Mouse (Mus musculus) CH12.LX (cell line): ENCODE measurements at regions not wholly inside any gene's neighbourhood (a gene's known extent, or its start where the extent isn't known, plus 50 kb on each side); places are given as distances from the start of the nearest gene placed in this dataset.

Experiments
- DNase-seq: peaks from one replicate; pipeline ENCODE4 v3.0.0-alpha.2; 2013; ENCODE audit errors: extremely low read depth
- H3K27ac ChIP-seq: 2 replicates; pipeline ENCODE4 v1.5.1; 2012; ENCODE audit warnings: low read depth, mild to moderate bottlenecking, control low read depth, moderate library complexity; ENCODE audit not compliant: insufficient read depth
- H3K27me3 ChIP-seq: replicated peaks from 2 replicates; pipeline ENCODE3; 2012; ENCODE audit warnings: inconsistent platforms
- H3K36me3 ChIP-seq, 2 experiments: replicated peaks in 1 of 2; 2 replicates each; pipeline versions ENCODE3 to v1.6.1; 2012; ENCODE audit warnings: inconsistent platforms in 1 of 2, low read length in 1 of 2, mild to moderate bottlenecking in 1 of 2, mixed read lengths in 1 of 2, moderate library complexity in 1 of 2; ENCODE audit not compliant: control insufficient read depth in 1 of 2, insufficient read depth in 1 of 2
- H3K4me1 ChIP-seq, 2 experiments: 2 replicates each; pipeline ENCODE4 v1.6.1; 2012; ENCODE audit warnings: inconsistent platforms in 1 of 2, moderate library complexity in 1 of 2; ENCODE audit not compliant: insufficient read depth in 2 of 2, control insufficient read depth in 1 of 2
- H3K4me2 ChIP-seq: 2 replicates; pipeline ENCODE4 v1.6.1; 2012; ENCODE audit warnings: low read depth, mild to moderate bottlenecking, control low read depth; ENCODE audit not compliant: poor library complexity, insufficient read depth, severe bottlenecking
- H3K4me3 ChIP-seq, 3 experiments: fragments of 150-350 bp in 1 of 3; sonication (generic) in 1 of 3; replicated peaks in 1 of 3; 2 replicates each; pipeline versions ENCODE3 to v1.5.1; 2011 to 2012; ENCODE audit warnings: low read depth in 2 of 3, low read length in 2 of 3, mild to moderate bottlenecking in 2 of 3, moderate library complexity in 2 of 3, control low read depth in 1 of 3, improper control_type of control experiment in 1 of 3, inconsistent platforms in 1 of 3, mixed read lengths in 1 of 3; ENCODE audit not compliant: poor library complexity in 1 of 3
- H3K79me2 ChIP-seq: replicated peaks from 2 replicates; pipeline ENCODE4 v1.6.1; 2012; ENCODE audit warnings: mild to moderate bottlenecking, moderate library complexity; ENCODE audit not compliant: control insufficient read depth, poor library complexity, insufficient read depth, severe bottlenecking; ENCODE audit errors: extremely low read depth
- H3K9ac ChIP-seq: 2 replicates; pipeline ENCODE4 v1.6.1; 2012; ENCODE audit warnings: low read depth, mild to moderate bottlenecking, control low read depth, moderate library complexity; ENCODE audit not compliant: insufficient read depth
- H3K9me3 ChIP-seq: replicated peaks from 2 replicates; pipeline ENCODE3; 2012; ENCODE audit warnings: low read length, inconsistent platforms, mixed read lengths
- CHD1 ChIP-seq: IDR thresholded peaks from 2 replicates; pipeline ENCODE4 v1.6.1; 2012; ENCODE audit warnings: low read depth, low read length, improper control_type of control experiment, inconsistent platforms
- CTCF ChIP-seq, 2 experiments: IDR thresholded peaks in 1 of 2; conservative IDR thresholded peaks in 1 of 2; 2 replicates each; pipeline ENCODE4 v1.5.1; 2011 to 2012; ENCODE audit warnings: low read depth in 2 of 2, low read length in 2 of 2, improper control_type of control experiment in 1 of 2, inconsistent platforms in 1 of 2, mild to moderate bottlenecking in 1 of 2, moderate library complexity in 1 of 2
- E2F4 ChIP-seq: IDR thresholded peaks from 2 replicates; pipeline ENCODE4 v1.6.1; 2011; ENCODE audit warnings: low read depth, low read length, improper control_type of control experiment; ENCODE audit not compliant: insufficient replicate concordance
- ELF1 ChIP-seq: IDR thresholded peaks from 2 replicates; pipeline ENCODE4 v1.6.1; 2014; ENCODE audit warnings: low read depth, mild to moderate bottlenecking, inconsistent platforms, low read length, improper control_type of control experiment
- ETS1 ChIP-seq: conservative IDR thresholded peaks from 2 replicates; pipeline ENCODE4 v1.6.1; 2012; ENCODE audit warnings: low read depth, mild to moderate bottlenecking, inconsistent platforms, low read length, improper control_type of control experiment, moderate library complexity
- HCFC1 ChIP-seq: IDR thresholded peaks from 2 replicates; pipeline ENCODE4 v1.6.1; 2012; ENCODE audit warnings: low read depth, mild to moderate bottlenecking, inconsistent platforms, low read length, improper control_type of control experiment
- KAT2A ChIP-seq: IDR thresholded peaks from 2 replicates; pipeline ENCODE4 v1.6.1; 2012; ENCODE audit warnings: low read length, improper control_type of control experiment, inconsistent platforms; ENCODE audit not compliant: insufficient replicate concordance
- MAFK ChIP-seq: IDR thresholded peaks from 2 replicates; pipeline ENCODE4 v1.6.1; 2011; ENCODE audit warnings: low read length, improper control_type of control experiment; ENCODE audit not compliant: insufficient replicate concordance
- MAZ ChIP-seq: IDR thresholded peaks from 2 replicates; pipeline ENCODE4 v1.6.1; 2012; ENCODE audit warnings: low read depth, mild to moderate bottlenecking, inconsistent platforms, low read length, improper control_type of control experiment, moderate library complexity
- MXI1 ChIP-seq: IDR thresholded peaks from 2 replicates; pipeline ENCODE4 v1.6.1; 2011; ENCODE audit warnings: mild to moderate bottlenecking, low read depth, low read length, improper control_type of control experiment
- MYC ChIP-seq: IDR thresholded peaks from 2 replicates; pipeline ENCODE4 v1.6.1; 2011; ENCODE audit warnings: low read depth, mild to moderate bottlenecking, improper control_type of control experiment, low read length
- NELFE ChIP-seq: IDR thresholded peaks from 2 replicates; pipeline ENCODE4 v1.6.1; 2011; ENCODE audit warnings: low read depth, low read length, improper control_type of control experiment
- NRF1 ChIP-seq: IDR thresholded peaks from 2 replicates; pipeline ENCODE4 v1.6.1; 2014; ENCODE audit warnings: low read depth, mild to moderate bottlenecking, inconsistent platforms, low read length, improper control_type of control experiment, moderate library complexity
- PAX5 ChIP-seq: IDR thresholded peaks from 2 replicates; pipeline ENCODE4 v1.6.1; 2012; ENCODE audit warnings: low read length, inconsistent platforms, mixed read lengths
- POLR2A ChIP-seq: IDR thresholded peaks from 2 replicates; pipeline ENCODE4 v1.6.1; 2011; ENCODE audit warnings: low read depth, mild to moderate bottlenecking, improper control_type of control experiment, low read length
- POLR2AphosphoS2 ChIP-seq: IDR thresholded peaks from 2 replicates; pipeline ENCODE4 v1.6.1; 2011; ENCODE audit warnings: low read depth, low read length, improper control_type of control experiment
- RCOR1 ChIP-seq: conservative IDR thresholded peaks from 2 replicates; pipeline ENCODE4 v1.6.1; 2012; ENCODE audit warnings: low read depth, mild to moderate bottlenecking, inconsistent platforms, low read length, improper control_type of control experiment
- TCF12 ChIP-seq: IDR thresholded peaks from 2 replicates; pipeline ENCODE4 v1.6.1; 2014; ENCODE audit warnings: low read depth, mild to moderate bottlenecking, inconsistent platforms, low read length, improper control_type of control experiment
- USF1 ChIP-seq: IDR thresholded peaks from 2 replicates; pipeline ENCODE4 v1.6.1; 2014; ENCODE audit warnings: low read depth, mild to moderate bottlenecking, inconsistent platforms, low read length, improper control_type of control experiment
- USF2 ChIP-seq: conservative IDR thresholded peaks from 2 replicates; pipeline ENCODE4 v1.6.1; 2011; ENCODE audit warnings: low read depth, low read length, improper control_type of control experiment
- ZC3H11A ChIP-seq: IDR thresholded peaks from 2 replicates; pipeline ENCODE4 v1.6.1; 2012; ENCODE audit warnings: low read depth, mild to moderate bottlenecking, inconsistent platforms, low read length, improper control_type of control experiment
- ZKSCAN1 ChIP-seq: IDR thresholded peaks from 2 replicates; pipeline ENCODE4 v1.6.1; 2012; ENCODE audit warnings: low read depth, inconsistent platforms, low read length, improper control_type of control experiment, borderline replicate concordance
- ZNF384 ChIP-seq: IDR thresholded peaks from 2 replicates; pipeline ENCODE4 v1.6.1; 2012; ENCODE audit warnings: low read depth, low read length, improper control_type of control experiment, inconsistent platforms
- dilution Hi-C: fragments of 300-500 bp; cut with MboI; formaldehyde crosslinking; loops from 2 replicates; pipeline ENCODE4 v1.14.3; 2020; ENCODE audit warnings: low sequenced_read_pairs; ENCODE audit not compliant: extremely low pct_unique_long_range_greater_than_20kb, extremely low pct_ligation_motif_present
- in situ Hi-C: fragments of 300-500 bp; cut with MboI; formaldehyde crosslinking; loops from 3 replicates; pipeline ENCODE4 v1.14.3; 2019; ENCODE audit warnings: low sequenced_read_pairs, low pct_ligation_motif_present, low pct_unique_long_range_greater_than_20kb, mixed read lengths

DNA sequence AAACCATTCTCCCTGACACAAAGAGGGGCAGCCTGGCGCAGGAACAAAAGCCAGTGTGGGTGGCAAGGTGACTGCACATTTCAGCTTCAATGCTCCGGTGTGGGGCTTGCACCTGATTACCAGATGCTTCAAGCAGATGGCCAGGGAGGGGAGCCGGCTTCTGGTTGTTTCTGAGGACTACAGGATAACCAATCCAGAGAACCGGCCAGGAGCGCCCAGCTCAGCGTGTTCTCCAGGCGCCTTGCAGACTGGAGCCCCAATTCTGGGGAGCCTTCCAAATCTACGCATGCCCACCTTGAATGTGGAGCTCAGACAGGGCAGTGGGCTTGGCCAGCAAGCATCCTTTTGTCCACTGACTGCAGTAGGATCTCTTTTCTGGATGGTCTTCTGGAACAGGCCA, 380.8 kb downstream of the Zfp536 start:
- in situ Hi-C loops: no loop called here

GRCm38 (mm10) chr7:37393071-37393470, 380.4 kb downstream of the Zfp536 start:
- DNase-seq: no peak
- Histone ChIP-seq H3K36me3 (no peaks in the 10 kb centered on the region), H3K4me2 (no peak overlapping the region), H3K4me3 (no peak overlapping the region), H3K27me3 (no peaks in the 10 kb centered on the region), H3K9ac (no peak overlapping the region), H3K79me2 (no peaks in the 10 kb centered on the region), H3K9me3 (peaks cover 91% of the 10 kb centered on the region), H3K27ac (no peak overlapping the region), H3K4me1 (no peaks in the 10 kb centered on the region)
- dilution Hi-C loops: no loop called here
- in situ Hi-C loops: no loop called here
- TF ChIP-seq USF2 (no peak), POLR2A (no peak), PAX5 (no peak), ELF1 (no peak), KAT2A (no peak), MAZ (no peak), ZNF384 (no peak), ETS1 (no peak)

More for the DNA sequence above, 380.8 kb downstream of the Zfp536 start:
- Histone ChIP-seq H3K79me2 (no peaks in the 10 kb centered on the region), H3K4me1 (no peaks in the 10 kb centered on the region), H3K4me2 (no peak overlapping the region), H3K36me3 (no peaks in the 10 kb centered on the region), H3K27ac (no peak overlapping the region), H3K9ac (no peak overlapping the region), H3K27me3 (no peaks in the 10 kb centered on the region), H3K9me3 (peaks cover 93% of the 10 kb centered on the region), H3K4me3 (no peak overlapping the region)
- dilution Hi-C loops: no loop called here
- TF ChIP-seq POLR2AphosphoS2 (no peak), CHD1 (no peak), MAZ (no peak), HCFC1 (no peak), MXI1 (no peak), NELFE (no peak), ZC3H11A (no peak), E2F4 (no peak), USF1 (no peak), KAT2A (no peak), ZKSCAN1 (no peak), ELF1 (no peak), NRF1 (no peak), TCF12 (no peak), PAX5 (no peak), RCOR1 (no peak), MAFK (no peak), CTCF (conservative IDR thresholded peaks at IDR 0.05 in 1 of 2, IDR thresholded peaks at IDR 0.05 in 1 of 2; ENCODE audit: low read depth in 2 of 2, low read length in 2 of 2) (no peak), MYC (no peak)
- DNase-seq: no peak
